Mouse (Mus musculus) CH12.LX (cell line): ENCODE data around the gene Jam2. TPM values are rescaled to one million over a fixed set of nuclear protein-coding genes. Genes with fewer than 3 reads are reported as not detected.

Source experiments
- DNase-seq: peaks from one replicate; pipeline ENCODE4 v3.0.0-alpha.2; 2013; ENCODE audit errors: extremely low read depth
- H3K27ac ChIP-seq: 2 replicates; pipeline ENCODE4 v1.5.1; 2012; ENCODE audit warnings: low read depth, mild to moderate bottlenecking, control low read depth, moderate library complexity; ENCODE audit not compliant: insufficient read depth
- H3K27me3 ChIP-seq: replicated peaks from 2 replicates; pipeline ENCODE3; 2012; ENCODE audit warnings: inconsistent platforms
- H3K36me3 ChIP-seq, 2 experiments: replicated peaks in 1 of 2; 2 replicates each; pipeline versions ENCODE3 to v1.6.1; 2012; ENCODE audit warnings: inconsistent platforms in 1 of 2, low read length in 1 of 2, mild to moderate bottlenecking in 1 of 2, mixed read lengths in 1 of 2, moderate library complexity in 1 of 2; ENCODE audit not compliant: control insufficient read depth in 1 of 2, insufficient read depth in 1 of 2
- H3K4me1 ChIP-seq, 2 experiments: 2 replicates each; pipeline ENCODE4 v1.6.1; 2012; ENCODE audit warnings: inconsistent platforms in 1 of 2, moderate library complexity in 1 of 2; ENCODE audit not compliant: insufficient read depth in 2 of 2, control insufficient read depth in 1 of 2
- H3K4me2 ChIP-seq: 2 replicates; pipeline ENCODE4 v1.6.1; 2012; ENCODE audit warnings: low read depth, mild to moderate bottlenecking, control low read depth; ENCODE audit not compliant: poor library complexity, insufficient read depth, severe bottlenecking
- H3K4me3 ChIP-seq, 3 experiments: fragments of 150-350 bp in 1 of 3; sonication (generic) in 1 of 3; replicated peaks in 1 of 3; 2 replicates each; pipeline versions ENCODE3 to v1.5.1; 2011 to 2012; ENCODE audit warnings: low read depth in 2 of 3, low read length in 2 of 3, mild to moderate bottlenecking in 2 of 3, moderate library complexity in 2 of 3, control low read depth in 1 of 3, improper control_type of control experiment in 1 of 3, inconsistent platforms in 1 of 3, mixed read lengths in 1 of 3; ENCODE audit not compliant: poor library complexity in 1 of 3
- H3K79me2 ChIP-seq: replicated peaks from 2 replicates; pipeline ENCODE4 v1.6.1; 2012; ENCODE audit warnings: mild to moderate bottlenecking, moderate library complexity; ENCODE audit not compliant: control insufficient read depth, poor library complexity, insufficient read depth, severe bottlenecking; ENCODE audit errors: extremely low read depth
- H3K9ac ChIP-seq: 2 replicates; pipeline ENCODE4 v1.6.1; 2012; ENCODE audit warnings: low read depth, mild to moderate bottlenecking, control low read depth, moderate library complexity; ENCODE audit not compliant: insufficient read depth
- H3K9me3 ChIP-seq: replicated peaks from 2 replicates; pipeline ENCODE3; 2012; ENCODE audit warnings: low read length, inconsistent platforms, mixed read lengths
- BHLHE40 ChIP-seq: IDR thresholded peaks from 2 replicates; pipeline ENCODE4 v1.6.1; 2011; ENCODE audit warnings: mild to moderate bottlenecking, low read depth, low read length, improper control_type of control experiment
- CHD1 ChIP-seq: IDR thresholded peaks from 2 replicates; pipeline ENCODE4 v1.6.1; 2012; ENCODE audit warnings: low read depth, low read length, improper control_type of control experiment, inconsistent platforms
- CHD2 ChIP-seq: IDR thresholded peaks from 2 replicates; pipeline ENCODE4 v1.6.1; 2011; ENCODE audit warnings: low read length, improper control_type of control experiment
- CTCF ChIP-seq, 2 experiments: IDR thresholded peaks in 1 of 2; conservative IDR thresholded peaks in 1 of 2; 2 replicates each; pipeline ENCODE4 v1.5.1; 2011 to 2012; ENCODE audit warnings: low read depth in 2 of 2, low read length in 2 of 2, improper control_type of control experiment in 1 of 2, inconsistent platforms in 1 of 2, mild to moderate bottlenecking in 1 of 2, moderate library complexity in 1 of 2
- E2F4 ChIP-seq: IDR thresholded peaks from 2 replicates; pipeline ENCODE4 v1.6.1; 2011; ENCODE audit warnings: low read depth, low read length, improper control_type of control experiment; ENCODE audit not compliant: insufficient replicate concordance
- ELF1 ChIP-seq: IDR thresholded peaks from 2 replicates; pipeline ENCODE4 v1.6.1; 2014; ENCODE audit warnings: low read depth, mild to moderate bottlenecking, inconsistent platforms, low read length, improper control_type of control experiment
- EP300 ChIP-seq: IDR thresholded peaks from 2 replicates; pipeline ENCODE4 v1.6.1; 2011; ENCODE audit warnings: low read length, improper control_type of control experiment
- GABPA ChIP-seq: IDR thresholded peaks from 2 replicates; pipeline ENCODE4 v1.6.1; 2012; ENCODE audit warnings: low read depth, low read length, improper control_type of control experiment, inconsistent platforms; ENCODE audit not compliant: insufficient replicate concordance
- IRF4 ChIP-seq: IDR thresholded peaks from 2 replicates; pipeline ENCODE4 v1.6.1; 2014; ENCODE audit warnings: low read depth, mild to moderate bottlenecking, inconsistent platforms, low read length, improper control_type of control experiment
- JUN ChIP-seq: IDR thresholded peaks from 2 replicates; pipeline ENCODE4 v1.6.1; 2011; ENCODE audit warnings: low read depth, mild to moderate bottlenecking, low read length, improper control_type of control experiment, moderate library complexity; ENCODE audit not compliant: insufficient read depth
- JUND ChIP-seq: conservative IDR thresholded peaks from 2 replicates; pipeline ENCODE4 v1.6.1; 2011; ENCODE audit warnings: low read depth, low read length, improper control_type of control experiment
- KAT2A ChIP-seq: IDR thresholded peaks from 2 replicates; pipeline ENCODE4 v1.6.1; 2012; ENCODE audit warnings: low read length, improper control_type of control experiment, inconsistent platforms; ENCODE audit not compliant: insufficient replicate concordance
- MAX ChIP-seq: IDR thresholded peaks from 2 replicates; pipeline ENCODE4 v1.6.1; 2011; ENCODE audit warnings: low read length, improper control_type of control experiment
- MAZ ChIP-seq: IDR thresholded peaks from 2 replicates; pipeline ENCODE4 v1.6.1; 2012; ENCODE audit warnings: low read depth, mild to moderate bottlenecking, inconsistent platforms, low read length, improper control_type of control experiment, moderate library complexity
- MEF2A ChIP-seq: IDR thresholded peaks from 2 replicates; pipeline ENCODE4 v1.6.1; 2014; ENCODE audit warnings: low read depth, mild to moderate bottlenecking, inconsistent platforms, low read length, improper control_type of control experiment, borderline replicate concordance
- MXI1 ChIP-seq: IDR thresholded peaks from 2 replicates; pipeline ENCODE4 v1.6.1; 2011; ENCODE audit warnings: mild to moderate bottlenecking, low read depth, low read length, improper control_type of control experiment
- NELFE ChIP-seq: IDR thresholded peaks from 2 replicates; pipeline ENCODE4 v1.6.1; 2011; ENCODE audit warnings: low read depth, low read length, improper control_type of control experiment
- NRF1 ChIP-seq: IDR thresholded peaks from 2 replicates; pipeline ENCODE4 v1.6.1; 2014; ENCODE audit warnings: low read depth, mild to moderate bottlenecking, inconsistent platforms, low read length, improper control_type of control experiment, moderate library complexity
- PAX5 ChIP-seq: IDR thresholded peaks from 2 replicates; pipeline ENCODE4 v1.6.1; 2012; ENCODE audit warnings: low read length, inconsistent platforms, mixed read lengths
- POLR2AphosphoS2 ChIP-seq: IDR thresholded peaks from 2 replicates; pipeline ENCODE4 v1.6.1; 2011; ENCODE audit warnings: low read depth, low read length, improper control_type of control experiment
- RAD21 ChIP-seq: IDR thresholded peaks from 2 replicates; pipeline ENCODE4 v1.6.1; 2011; ENCODE audit warnings: low read depth, mild to moderate bottlenecking, low read length, improper control_type of control experiment, moderate library complexity
- RCOR1 ChIP-seq: conservative IDR thresholded peaks from 2 replicates; pipeline ENCODE4 v1.6.1; 2012; ENCODE audit warnings: low read depth, mild to moderate bottlenecking, inconsistent platforms, low read length, improper control_type of control experiment
- SIN3A ChIP-seq: IDR thresholded peaks from 2 replicates; pipeline ENCODE4 v1.6.1; 2012; ENCODE audit warnings: low read length, improper control_type of control experiment, inconsistent platforms
- SMC3 ChIP-seq: IDR thresholded peaks from 2 replicates; pipeline ENCODE4 v1.6.1; 2011; ENCODE audit warnings: low read depth, low read length, improper control_type of control experiment
- TBP ChIP-seq: conservative IDR thresholded peaks from 2 replicates; pipeline ENCODE4 v1.6.1; 2011; ENCODE audit warnings: low read depth, low read length, improper control_type of control experiment
- USF1 ChIP-seq: IDR thresholded peaks from 2 replicates; pipeline ENCODE4 v1.6.1; 2014; ENCODE audit warnings: low read depth, mild to moderate bottlenecking, inconsistent platforms, low read length, improper control_type of control experiment
- USF2 ChIP-seq: conservative IDR thresholded peaks from 2 replicates; pipeline ENCODE4 v1.6.1; 2011; ENCODE audit warnings: low read depth, low read length, improper control_type of control experiment
- ZC3H11A ChIP-seq: IDR thresholded peaks from 2 replicates; pipeline ENCODE4 v1.6.1; 2012; ENCODE audit warnings: low read depth, mild to moderate bottlenecking, inconsistent platforms, low read length, improper control_type of control experiment
- ZKSCAN1 ChIP-seq: IDR thresholded peaks from 2 replicates; pipeline ENCODE4 v1.6.1; 2012; ENCODE audit warnings: low read depth, inconsistent platforms, low read length, improper control_type of control experiment, borderline replicate concordance
- ZMIZ1 ChIP-seq: IDR thresholded peaks from 2 replicates; pipeline ENCODE4 v1.6.1; 2012; ENCODE audit warnings: low read depth, mild to moderate bottlenecking, inconsistent platforms, low read length, improper control_type of control experiment
- ZNF384 ChIP-seq: IDR thresholded peaks from 2 replicates; pipeline ENCODE4 v1.6.1; 2012; ENCODE audit warnings: low read depth, low read length, improper control_type of control experiment, inconsistent platforms
- dilution Hi-C: fragments of 300-500 bp; cut with MboI; formaldehyde crosslinking; loops from 2 replicates; pipeline ENCODE4 v1.14.3; 2020; ENCODE audit warnings: low sequenced_read_pairs; ENCODE audit not compliant: extremely low pct_unique_long_range_greater_than_20kb, extremely low pct_ligation_motif_present
- in situ Hi-C: fragments of 300-500 bp; cut with MboI; formaldehyde crosslinking; loops from 3 replicates; pipeline ENCODE4 v1.14.3; 2019; ENCODE audit warnings: low sequenced_read_pairs, low pct_ligation_motif_present, low pct_unique_long_range_greater_than_20kb, mixed read lengths
- polyA plus RNA-seq: library from polyadenylated mRNA; unstranded; fragments of >175 nt; gene quantifications from 2 replicates; pipeline ENCODE4 v1.2.1, GENCODE M21; 2012; ENCODE audit warnings: low read depth; ENCODE audit not compliant: insufficient read length
- total RNA-seq, 2 experiments: library from RNA; depleted of rRNA; stranded (reverse); fragments of 300-350 nt in 1 of 2; fragments of >200 nt in 1 of 2; gene quantifications; 2 replicates each; pipeline ENCODE4 v1.2.3; 2012 to 2014

Jam2 gene
- total and polyA plus RNA-seq, 3 experiments, result 0.08 to 0.09 TPM; not detected in 1

GRCm38 (mm10) chr16:84831696-84832095 lies 57.8 kb downstream of the Jam2 start:
- H3K79me2 ChIP-seq, result peaks cover 46% of the 10 kb centered on the region

GRCm38 (mm10) chr16:84832736-84833135 lies 58.8 kb downstream of the Jam2 start:
- Histone ChIP-seq H3K4me3 (no peak overlapping the region), H3K4me1 (peaks cover 8 to 44% of the 10 kb centered on the region in 2 experiments), H3K36me3 (peaks cover 40 to 61% of the 10 kb centered on the region in 2 experiments), H3K27ac (no peak overlapping the region), H3K9me3 (no peaks in the 10 kb centered on the region), H3K27me3 (no peaks in the 10 kb centered on the region), H3K9ac (no peak overlapping the region; the same call in 1 of the 2 replicates), H3K79me2 (peaks cover 57% of the 10 kb centered on the region), H3K4me2 (no peak overlapping the region)
- no peak for DNase-seq
- TF ChIP-seq MEF2A (no peak), RAD21 (no peak), GABPA (no peak), NRF1 (no peak), KAT2A (no peak), IRF4 (no peak), MXI1 (no peak), CHD2 (no peak), RCOR1 (no peak), PAX5 (no peak), MAZ (no peak), USF2 (no peak), BHLHE40 (no peak), JUND (no peak), ZKSCAN1 (no peak), POLR2AphosphoS2 (no peak), CTCF (conservative IDR thresholded peaks at IDR 0.05 in 1 of 2, IDR thresholded peaks at IDR 0.05 in 1 of 2; ENCODE audit: low read depth in 2 of 2, low read length in 2 of 2) (no peak), SMC3 (no peak), CHD1 (no peak)
- dilution Hi-C loops (no loop called here), in situ Hi-C loops (loop anchor here (10.0 to 25.0 kb wide), 2 partner anchors 98 to 245 kb away; partner anchors contain the start of gene Mrpl39)

More at GRCm38 (mm10) chr16:84831696-84832095, 57.8 kb downstream of the Jam2 start:
- Histone ChIP-seq H3K9me3 (no peaks in the 10 kb centered on the region), H3K4me2 (no peak overlapping the region), H3K4me1 (peaks cover 2 to 34% of the 10 kb centered on the region in 2 experiments), H3K27ac (no peak overlapping the region), H3K4me3 (no peak overlapping the region), H3K9ac (no peak overlapping the region), H3K27me3 (no peaks in the 10 kb centered on the region), H3K36me3 (peaks cover 49 to 65% of the 10 kb centered on the region in 2 experiments)
- DNase-seq, result no peak
- dilution Hi-C loops (no loop called here), in situ Hi-C loops (loop anchor here (10.0 to 25.0 kb wide), 2 partner anchors 97 to 244 kb away; partner anchors contain the start of gene Mrpl39)
- TF ChIP-seq PAX5 (no peak), GABPA (no peak), MAZ (no peak), NELFE (no peak), ZC3H11A (no peak), E2F4 (no peak), USF1 (no peak), EP300 (no peak), JUND (no peak), BHLHE40 (no peak), JUN (no peak), CHD2 (no peak), ZNF384 (no peak), CHD1 (no peak), ELF1 (no peak), TBP (no peak), SMC3 (no peak), MAX (no peak), ZMIZ1 (no peak), SIN3A (no peak)
